Mouse (Mus musculus) brain, embryonic 18.5 days (tissue): ENCODE measurements around the gene Naa80.
A peak's percentile ranks its signal among the peaks of the same experiment; 100 is the strongest.

ENCODE experiments used
- DNase-seq: peaks from one replicate; pipeline ENCODE4 v3.0.0-alpha.2; 2012; ENCODE audit warnings: low read depth, low spot score

Naa80 gene

GRCm38 (mm10) chr9:107596619-107597569 is 18.2 kb downstream of the Naa80 start:
- DNase-seq, result no peak

DNA sequence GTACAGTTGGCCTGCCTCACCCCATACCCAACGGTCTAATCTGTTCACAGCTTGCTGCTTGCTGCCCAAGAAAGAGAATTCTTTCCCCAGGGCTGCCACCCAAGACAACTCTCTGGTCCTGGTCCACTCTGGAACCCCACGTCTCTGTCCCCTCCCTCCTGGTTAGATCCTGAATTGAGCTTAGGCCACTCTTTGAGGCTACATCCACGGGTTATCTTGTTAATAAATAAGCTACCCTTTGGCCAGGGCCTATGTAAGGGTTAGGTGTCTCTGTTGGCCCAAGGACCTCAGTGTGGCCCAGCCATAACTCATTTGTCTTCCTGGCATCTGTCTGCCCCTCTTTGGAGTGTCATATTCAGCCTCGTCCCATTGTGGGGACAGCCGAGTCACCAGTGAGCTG is 19.7 kb downstream of the Naa80 start:
- no peak for DNase-seq

- DNase-seq, result no peak
Observed at GRCm38 (mm10) chr9:107599433-107599832, 20.7 kb downstream of the Naa80 start.

DNA sequence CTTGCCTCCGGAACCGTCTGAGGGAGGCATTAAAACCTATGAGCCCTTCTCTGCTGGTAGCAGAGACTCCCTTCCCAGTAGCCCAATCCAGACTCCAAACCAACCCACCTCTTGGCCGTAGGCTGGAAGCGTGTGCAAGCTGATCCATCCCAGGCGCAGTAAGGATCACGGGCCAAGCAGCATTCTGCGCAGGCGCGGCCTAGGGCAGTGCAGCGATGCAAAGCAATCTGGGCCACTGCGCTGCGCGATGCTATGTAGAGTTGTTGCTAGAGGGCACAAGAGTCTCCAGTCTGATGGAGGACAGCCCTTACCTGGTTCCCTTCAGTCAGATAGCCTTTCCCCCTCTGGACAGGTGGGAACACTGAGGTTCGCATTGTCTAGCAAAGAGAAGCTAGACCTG is 21.2 kb downstream of the Naa80 start:
- no peak for DNase-seq

DNA sequence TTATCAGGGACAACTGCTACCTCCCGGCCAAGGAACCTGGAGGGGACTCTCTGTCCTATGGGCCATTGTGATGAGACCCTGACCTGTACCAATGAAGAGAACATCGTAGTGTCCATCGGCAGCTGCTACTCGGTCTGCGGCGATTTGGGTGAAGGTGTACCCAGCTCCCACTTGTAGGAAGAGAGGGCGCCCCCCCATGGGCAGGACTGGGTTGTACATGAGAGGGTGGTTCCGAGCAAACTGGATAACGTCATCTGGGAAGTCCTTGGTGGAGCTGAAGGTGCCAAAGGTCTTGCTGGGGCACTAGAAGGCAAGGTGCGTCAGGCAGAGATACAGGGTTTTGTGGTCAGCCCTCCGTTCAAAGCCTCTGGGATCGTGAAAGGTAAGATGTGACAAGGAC is 22.1 kb downstream of the Naa80 start:
- no peak for DNase-seq

DNA sequence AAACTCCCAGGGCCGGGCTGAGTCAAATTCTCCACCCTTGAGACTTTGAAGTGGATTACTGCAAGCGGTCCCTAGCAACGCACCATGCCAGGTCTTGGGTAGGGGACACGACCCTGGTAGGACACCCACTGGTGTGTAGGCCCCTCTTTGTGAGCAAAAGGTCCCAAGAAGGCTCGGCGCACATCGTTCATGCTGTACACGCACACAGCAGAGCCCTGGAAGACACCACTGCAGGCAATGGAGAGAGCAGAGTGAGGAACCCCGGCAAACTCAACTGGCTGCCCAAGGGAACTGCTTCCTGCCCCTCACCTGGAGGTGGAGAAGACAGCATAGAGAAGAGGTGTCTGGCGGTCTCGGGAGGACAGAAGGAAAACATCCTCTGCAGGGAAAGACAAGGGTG is 22.6 kb downstream of the Naa80 start:
- DNase-seq, result no peak

GRCm38 (mm10) chr9:107602068-107602648 is 23.5 kb downstream of the Naa80 start:
- DNase-seq, result no peak

DNA sequence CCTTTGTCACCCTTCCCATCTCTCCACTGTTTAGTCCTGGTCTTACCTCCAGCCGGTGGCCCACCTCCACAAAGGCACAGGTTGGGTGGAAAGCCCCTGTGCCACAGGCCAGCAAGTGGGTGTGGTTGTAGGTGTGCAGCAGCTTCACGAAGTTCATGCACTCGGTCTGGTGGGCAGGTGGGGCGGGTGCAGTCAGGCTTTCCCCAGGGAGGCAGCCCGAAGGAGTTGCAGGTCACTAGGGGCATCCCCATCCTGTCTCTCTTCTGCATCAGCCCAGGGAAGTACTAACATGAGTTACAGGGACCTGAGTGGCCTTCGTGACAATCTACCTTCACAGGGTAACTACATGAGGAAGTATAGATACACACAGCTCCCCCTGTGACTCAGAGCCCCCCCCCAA is 24.6 kb downstream of the Naa80 start:
- DNase-seq, result no peak

GRCm38 (mm10) chr9:107605041-107605661 is 26.5 kb downstream of the Naa80 start:
- DNase-seq, result no peak

DNA sequence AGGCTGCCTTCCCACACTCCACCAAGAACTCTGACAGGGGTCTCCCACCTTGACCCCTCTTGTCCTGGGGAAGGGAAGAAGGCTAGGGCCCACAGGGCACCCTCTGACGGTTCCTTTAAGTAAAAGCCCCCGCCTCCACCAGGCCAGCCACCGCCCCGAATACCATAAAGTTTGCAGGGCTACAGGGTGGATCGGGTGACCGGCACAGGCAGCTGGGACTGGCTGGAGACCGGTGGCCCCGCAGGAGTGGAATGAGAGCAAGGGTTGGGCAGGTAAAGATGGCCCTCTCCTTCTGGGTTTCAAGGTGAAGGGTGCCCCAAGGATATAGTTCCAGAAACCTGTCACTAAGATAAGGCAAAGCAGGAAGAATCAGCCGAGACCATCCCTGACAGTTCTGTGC is 27.9 kb downstream of the Naa80 start:
- no peak for DNase-seq

DNA sequence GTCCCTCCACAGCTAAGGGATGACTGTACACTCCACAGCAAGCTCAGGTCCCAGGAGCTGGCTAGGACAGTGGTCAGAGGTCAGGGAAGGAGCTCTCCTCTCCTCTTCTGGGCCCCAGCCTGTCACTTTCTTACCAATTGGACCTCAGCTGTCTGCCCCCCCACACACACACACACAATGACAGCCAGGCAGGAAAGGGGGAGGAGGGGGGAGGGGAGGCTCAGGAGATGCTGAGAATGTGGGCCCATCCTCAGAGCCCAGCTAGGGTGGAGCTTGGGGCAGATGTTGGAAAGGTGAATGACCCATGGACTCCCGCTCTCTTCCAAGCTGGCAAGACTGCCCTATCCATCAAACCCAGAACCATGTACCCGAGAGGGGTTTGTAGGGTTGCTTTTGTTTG is 28.3 kb downstream of the Naa80 start:
- DNase-seq, result no peak

GRCm38 (mm10) chr9:107607653-107608245 is 29.1 kb downstream of the Naa80 start:
- no peak for DNase-seq

- DNase-seq, result no peak
Observed at GRCm38 (mm10) chr9:107608741-107609432, 30.2 kb downstream of the Naa80 start, which contains the start of gene Sema3b. Gene Sema3b (minus strand): TSS chr9:107609229.

DNA sequence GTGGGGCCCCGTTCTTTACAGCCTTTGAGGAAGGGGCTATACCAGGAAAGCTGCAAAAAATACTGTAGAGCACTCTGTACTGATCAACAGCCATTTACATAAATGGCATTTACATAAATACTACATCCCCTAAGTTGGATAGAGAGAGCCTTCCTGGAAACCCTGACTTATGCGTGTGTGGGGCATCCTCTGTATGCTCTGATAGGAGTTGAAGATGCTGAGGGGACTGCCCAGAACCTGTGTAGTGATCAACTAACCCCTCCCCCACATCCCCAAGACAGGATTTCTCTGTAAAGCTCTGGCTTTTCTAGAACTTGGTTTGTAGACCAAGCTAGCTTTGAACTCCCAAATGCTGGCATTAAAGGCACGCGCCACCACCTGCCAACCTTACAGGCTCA is 30.7 kb downstream of the Naa80 start:
- DNase-seq, result no peak

DNA sequence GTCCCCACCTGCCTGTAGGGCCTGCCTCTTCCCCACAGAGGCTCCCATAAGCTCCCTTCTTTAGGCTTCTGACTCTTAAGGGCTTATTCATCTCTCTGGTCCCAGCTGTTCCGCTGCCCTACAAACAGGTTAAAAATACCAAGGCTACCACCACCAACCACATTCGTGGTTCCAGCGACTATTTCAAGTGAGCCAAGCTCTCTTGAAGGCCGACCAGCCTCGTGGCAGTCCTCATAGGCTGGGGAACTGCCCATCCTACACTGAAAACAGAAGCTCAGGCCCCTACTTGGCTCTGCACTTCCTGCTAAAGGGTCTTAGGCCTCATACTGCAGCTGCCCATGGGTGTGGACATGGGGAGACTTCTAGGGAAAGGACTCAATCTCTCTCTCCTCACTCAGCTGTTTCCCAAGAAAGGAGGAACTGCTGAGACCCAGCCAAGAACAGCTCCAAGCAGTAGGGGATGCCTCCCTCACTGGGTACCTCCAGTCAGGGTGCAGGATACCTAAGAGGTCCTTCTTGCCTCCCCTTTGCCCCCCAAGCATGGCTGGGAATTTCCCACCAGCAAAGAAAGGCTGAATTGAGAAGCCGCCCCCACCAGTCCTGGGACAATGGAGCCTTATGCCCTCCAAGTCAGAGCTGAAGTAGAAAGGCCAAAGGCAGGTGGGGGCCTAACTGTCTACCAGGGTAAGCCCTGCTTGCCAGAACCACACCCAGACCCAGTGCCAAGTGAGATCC is 32.9 kb downstream of the Naa80 start:
- no peak for DNase-seq

- DNase-seq, result peak; percentile 88
Observed at GRCm38 (mm10) chr9:107612191-107612944, 33.7 kb downstream of the Naa80 start.

- DNase-seq, result no peak
Observed at GRCm38 (mm10) chr9:107612945-107613569, 34.4 kb downstream of the Naa80 start.

- DNase-seq, result no peak
Observed at GRCm38 (mm10) chr9:107615035-107615434, 36.3 kb downstream of the Naa80 start.

DNA sequence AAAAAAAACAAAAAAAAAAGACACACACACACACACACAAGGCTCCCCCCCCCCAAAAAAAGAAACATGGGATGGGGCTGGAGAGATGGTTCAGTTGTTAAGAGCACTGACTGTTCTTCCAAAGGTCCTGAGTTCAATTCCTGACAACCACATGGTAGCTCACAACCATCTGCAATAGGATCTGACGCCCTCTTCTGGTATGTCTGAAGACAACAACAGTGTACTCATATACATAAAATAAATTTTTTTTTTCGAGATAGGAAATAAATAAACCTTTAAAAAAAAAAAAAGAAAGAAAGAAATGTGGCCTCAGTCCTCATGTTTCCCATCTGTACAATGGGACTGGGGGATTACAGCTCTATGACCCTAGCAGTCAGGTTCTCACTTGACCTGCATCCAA is 38.8 kb downstream of the Naa80 start:
- no peak for DNase-seq

DNA sequence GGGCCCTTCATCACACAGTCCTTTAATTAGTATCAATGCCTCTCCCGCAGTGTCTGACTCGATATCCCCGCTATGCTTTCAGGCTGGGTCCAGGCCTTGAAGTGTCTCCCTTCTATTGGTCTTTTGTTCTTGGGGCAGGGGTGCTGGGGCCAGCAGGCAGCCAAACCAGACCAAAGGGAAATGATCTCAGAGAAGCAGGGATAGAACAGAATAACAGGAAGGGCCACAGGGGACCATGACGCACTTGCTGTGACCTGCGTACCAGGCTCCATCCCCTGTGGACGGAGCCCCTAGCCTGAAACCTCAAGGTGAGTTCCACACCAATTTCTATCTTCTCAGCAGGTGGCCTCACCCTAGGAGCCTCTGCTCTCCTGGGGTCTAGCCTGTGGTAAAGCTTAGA is 39.4 kb downstream of the Naa80 start:
- DNase-seq, result no peak
